Mouse (Mus musculus): Measurements from ENCODE around the gene Smim27.
"Not testable (repeated sequence)": the region's sequence is repeated elsewhere in the genome, so short reads cannot be mapped to it uniquely, and the experiment has no call there.

The Smim27 gene

DNA sequence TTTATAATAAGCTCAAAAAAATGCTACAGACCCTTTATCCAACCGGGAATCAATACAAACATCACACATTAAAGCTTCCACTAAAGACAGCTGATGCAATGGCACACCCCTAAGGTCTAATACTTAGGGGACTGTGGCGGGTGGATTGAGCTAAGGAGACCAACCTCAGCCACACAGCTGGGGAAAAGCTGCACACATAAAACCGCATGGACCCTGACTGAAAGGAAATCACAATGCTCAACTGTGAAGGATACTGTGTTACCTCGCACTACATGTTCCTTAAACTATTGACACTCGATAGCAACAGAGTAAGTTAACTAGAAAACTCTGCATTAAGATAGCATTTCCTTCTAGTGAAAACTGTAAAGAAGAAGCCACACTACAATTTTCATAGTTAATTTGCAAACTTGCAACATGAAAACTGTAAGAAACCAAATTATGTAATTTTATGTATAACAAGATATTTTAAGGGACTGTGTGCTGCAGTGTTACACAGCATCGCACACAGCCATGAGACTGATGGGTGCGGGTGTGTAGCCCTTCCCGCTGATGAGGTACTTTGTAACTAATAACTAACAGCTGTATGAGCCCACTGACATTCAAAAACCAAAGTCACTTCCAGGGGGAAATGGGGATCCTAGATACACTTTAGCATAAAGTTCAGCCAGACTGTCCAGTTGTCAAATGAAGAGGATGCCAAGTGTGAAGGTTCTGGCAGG, 14.8 kb upstream of the Smim27 start:
- DNase-seq (ENCODE audit: low spot score) = no peak

DNA sequence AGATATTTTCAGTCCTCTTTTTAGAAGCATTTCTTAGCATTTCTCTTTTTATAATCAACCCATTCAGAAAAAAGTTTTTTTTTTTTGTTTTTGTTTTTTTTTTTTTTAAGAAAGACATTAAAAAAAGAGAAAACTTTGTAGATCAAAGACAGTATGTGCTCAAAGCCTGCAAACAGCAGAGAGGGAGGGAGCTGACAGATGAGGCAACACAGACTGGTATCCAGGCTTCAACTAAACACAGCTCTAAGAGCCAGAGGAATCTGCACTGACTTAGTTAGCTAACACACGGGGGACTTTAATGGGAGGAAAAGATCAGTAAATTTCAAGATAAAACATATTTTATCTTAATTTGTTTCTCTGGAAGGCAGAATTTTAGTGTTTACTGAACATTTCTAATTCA, 5.1 kb upstream of the Smim27 start:
- DNase-seq (ENCODE audit: low spot score) = no peak

DNA sequence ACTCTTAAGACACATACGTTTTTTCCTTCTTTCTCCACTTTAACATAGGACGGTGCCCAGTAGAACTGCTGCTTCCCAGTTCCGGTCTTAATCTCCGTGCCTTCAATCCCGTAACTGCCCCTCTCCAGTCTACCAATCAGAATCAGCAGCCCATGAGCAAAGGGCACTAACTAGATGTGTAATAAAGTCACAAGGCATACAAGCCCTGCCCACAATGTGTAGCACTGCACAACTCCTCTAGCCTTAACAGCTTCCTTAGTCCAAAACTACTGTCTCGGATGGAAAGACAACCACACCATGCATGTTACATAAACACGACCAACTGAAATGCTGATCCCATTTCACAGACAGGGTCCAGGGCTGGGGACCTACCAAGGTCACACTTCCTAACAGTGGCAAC, 1.7 kb upstream of the Smim27 start:
- DNase-seq (ENCODE audit: low spot score) = no peak

DNA sequence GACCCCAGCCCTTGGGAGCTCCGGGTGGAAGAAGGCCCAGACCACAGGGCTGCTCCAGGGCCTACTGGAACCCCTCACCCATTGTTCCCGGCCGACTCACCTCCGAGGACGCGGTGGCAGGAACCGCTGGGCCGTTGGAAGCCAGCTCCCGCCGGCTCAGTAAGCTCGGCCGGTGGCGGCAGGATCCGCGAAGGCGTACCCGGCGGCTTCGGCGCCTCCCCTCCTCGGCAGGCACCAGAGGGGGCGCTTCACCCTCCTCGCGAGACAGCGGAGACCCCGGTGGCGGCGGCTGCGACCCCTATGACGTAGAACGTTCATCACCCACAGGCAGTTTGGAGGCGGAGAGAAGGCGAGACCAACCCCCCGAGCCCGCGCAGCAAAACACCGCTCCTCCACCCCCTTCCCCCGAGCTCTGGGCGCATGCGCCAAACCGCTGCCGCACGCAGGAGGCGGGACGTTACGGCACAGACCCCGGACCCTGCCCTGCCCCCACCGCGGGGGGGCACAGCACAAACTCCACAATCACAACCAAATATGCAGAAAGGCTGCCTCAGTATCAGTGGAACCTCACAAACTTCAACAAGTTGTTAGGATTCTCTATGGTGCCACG, 1.1 kb upstream of the Smim27 start:
- peak; percentile 88 for DNase-seq (ENCODE audit: low spot score)

GRCm38 (mm10) chr4:40268835-40269234, 544 bp upstream of the Smim27 start:
- no peak for DNase-seq (ENCODE audit: low spot score)

- no peak for DNase-seq (ENCODE audit: low spot score)
These were observed 9.5 kb downstream of the Smim27 start for GRCm38 (mm10) chr4:40278880-40279275.

DNA sequence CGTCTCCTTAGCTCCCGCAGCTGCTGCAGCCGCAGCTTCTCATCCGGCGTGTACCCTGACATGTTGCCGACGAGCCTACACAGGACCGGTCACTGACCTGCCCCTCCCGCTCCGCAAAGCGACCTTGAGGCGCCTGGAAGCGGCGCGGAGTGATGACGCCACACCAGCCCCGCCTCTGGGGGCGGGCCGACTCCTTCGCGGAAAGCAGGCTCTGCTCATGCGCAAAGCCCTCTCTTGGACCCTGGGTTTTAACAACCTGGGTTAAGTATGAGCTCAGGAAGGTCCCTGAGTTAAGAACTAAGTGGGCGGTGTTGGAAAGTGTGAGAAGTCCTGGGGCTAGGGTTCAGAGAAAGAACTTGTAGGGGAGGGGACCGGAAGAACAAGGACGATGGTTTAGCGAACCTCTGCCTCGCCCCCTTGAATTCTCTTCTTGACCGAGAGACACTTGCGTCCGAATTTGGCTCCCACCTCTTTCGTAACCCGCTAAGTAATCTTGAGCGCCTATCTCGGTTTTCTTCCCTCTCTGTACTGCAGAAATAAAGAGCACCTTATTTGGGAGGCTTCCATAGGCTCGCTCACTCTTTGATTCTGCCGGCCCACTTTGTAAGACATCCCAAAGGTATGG, 10.0 kb downstream of the Smim27 start, which contains the start of gene Ndufb6:
Gene Ndufb6 (minus strand): TSS at position 146 of the 625 bp plus-strand sequence.
- DNase-seq (ENCODE audit: low spot score) = peak; percentile 89

GRCm38 (mm10) chr4:40285582-40285981, 16.2 kb downstream of the Smim27 start:
- no peak for DNase-seq (ENCODE audit: low spot score)

- DNase-seq (ENCODE audit: low spot score) = no peak
These were observed 18.0 kb downstream of the Smim27 start for GRCm38 (mm10) chr4:40287415-40287814.

DNA sequence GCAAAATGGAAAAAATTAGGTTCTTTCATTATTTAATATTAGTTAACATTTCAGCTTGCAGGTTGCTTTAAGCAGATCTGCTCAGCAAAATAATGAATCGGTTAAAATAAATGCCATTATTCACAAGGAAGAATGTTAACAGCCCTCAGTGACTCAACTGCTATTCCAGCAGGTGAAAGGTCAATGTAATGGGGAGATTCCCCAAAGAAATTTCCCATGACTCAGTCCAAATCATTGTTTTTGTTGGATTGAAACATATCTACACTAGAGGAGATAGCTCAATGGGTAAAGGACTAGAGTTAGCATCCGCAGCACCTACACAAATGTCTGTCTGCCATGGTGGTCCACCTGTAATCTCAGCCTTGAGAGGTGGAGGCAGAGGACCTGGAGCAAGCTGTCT, 19.7 kb downstream of the Smim27 start:
- DNase-seq (ENCODE audit: low spot score) = no peak

DNA sequence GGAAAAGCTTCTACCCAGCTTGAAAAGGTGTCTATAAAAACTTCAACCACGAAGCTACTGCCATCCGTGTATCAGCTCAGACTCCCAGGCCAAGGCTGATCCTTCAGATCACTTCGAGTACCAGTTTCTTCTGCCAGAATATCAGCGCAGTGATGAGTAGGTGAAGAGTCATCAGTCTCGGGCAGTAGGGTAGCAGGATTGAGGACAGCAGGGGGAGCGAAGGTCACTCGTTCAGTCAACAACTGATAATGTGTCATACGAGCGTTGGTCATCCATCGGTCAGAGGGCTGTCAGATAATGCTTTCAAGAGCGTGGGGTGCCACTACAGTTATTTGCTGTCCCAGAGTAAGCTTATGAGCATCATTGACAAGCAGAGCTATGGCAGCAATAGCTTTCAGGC, 22.1 kb downstream of the Smim27 start:
- DNase-seq (ENCODE audit: low spot score) = not testable (repeated sequence)

DNA sequence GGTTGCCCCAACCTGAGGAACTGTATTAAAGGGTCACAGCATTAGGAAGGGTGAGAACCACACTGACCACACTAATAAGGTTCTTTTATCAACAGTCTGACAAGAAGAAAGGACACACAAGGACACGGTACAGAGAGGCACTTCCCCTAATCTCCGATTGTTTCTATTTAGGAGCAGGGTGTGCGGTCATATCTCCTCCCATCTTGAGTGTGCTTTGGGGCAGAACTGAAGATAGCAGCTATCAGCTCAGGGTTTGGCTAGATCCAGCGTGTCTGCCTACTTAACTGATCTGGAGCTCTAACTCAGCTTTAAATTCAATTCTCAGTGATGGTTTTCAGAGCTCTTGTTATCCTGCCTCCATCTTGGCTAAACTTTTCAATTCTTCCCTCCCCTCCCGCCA, 29.8 kb downstream of the Smim27 start:
- DNase-seq (ENCODE audit: low spot score) = peak; percentile 36

GRCm38 (mm10) chr4:40301076-40301789, 31.9 kb downstream of the Smim27 start:
- peak; percentile 45 for DNase-seq (ENCODE audit: low spot score)

DNA sequence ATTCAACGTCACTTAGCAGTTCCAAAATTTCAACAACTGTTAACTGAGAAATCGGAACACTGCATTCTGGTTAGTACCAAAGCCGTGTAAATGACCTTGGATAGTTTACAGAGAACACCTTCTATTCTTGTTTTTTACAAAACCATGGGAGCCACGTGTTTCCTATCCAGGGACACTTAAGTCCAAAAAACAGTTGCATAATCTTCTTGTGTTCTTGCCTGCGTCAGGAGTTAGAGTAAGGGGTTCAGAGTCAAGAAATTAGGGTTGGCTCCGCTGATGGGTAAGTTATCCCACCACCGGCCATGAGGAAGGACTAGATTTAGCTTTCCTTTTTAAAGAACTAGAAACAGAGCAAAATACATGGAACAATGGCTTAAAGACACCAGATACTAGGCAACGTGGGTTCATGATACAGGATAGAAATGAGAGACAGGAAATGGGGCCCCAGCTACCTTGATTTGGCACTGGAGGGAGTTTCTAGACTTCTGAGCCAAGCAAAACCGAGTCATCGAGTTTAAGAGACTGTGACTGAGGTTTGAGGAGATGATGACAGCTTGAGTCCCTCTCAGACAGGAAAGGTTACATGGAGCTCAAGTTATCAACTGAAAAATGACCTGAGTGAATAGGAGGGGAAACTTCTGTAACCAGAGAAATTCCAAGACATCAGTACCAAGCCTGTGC, 33.2 kb downstream of the Smim27 start:
- no peak for DNase-seq (ENCODE audit: low spot score)

GRCm38 (mm10) chr4:40309682-40310081, 40.3 kb downstream of the Smim27 start:
- peak; percentile 34 for DNase-seq (ENCODE audit: low spot score)

- DNase-seq (ENCODE audit: low spot score) = no peak
These were observed 41.5 kb downstream of the Smim27 start for GRCm38 (mm10) chr4:40310796-40311383.

- no peak for DNase-seq (ENCODE audit: low spot score)
These were observed 42.8 kb downstream of the Smim27 start for GRCm38 (mm10) chr4:40312213-40312612.

DNA sequence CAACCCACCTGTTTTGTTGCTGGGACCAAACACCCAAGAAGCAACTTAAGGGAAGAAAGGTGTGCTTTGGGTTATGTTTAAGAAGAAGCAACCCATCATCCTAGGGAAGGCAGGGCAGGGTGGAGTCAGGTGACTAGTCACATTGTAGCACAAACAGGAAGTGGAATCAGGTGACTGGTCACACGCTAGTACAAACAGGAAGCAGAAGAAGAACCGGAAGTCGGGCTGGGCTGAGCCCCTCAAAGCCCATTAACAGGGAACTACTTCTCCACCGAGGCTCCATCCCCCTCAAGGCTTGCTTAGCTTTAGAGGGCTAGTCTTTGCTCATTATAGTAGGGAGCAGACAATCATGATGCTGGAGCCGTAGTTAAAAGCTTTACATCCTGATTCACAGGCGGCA, 43.6 kb downstream of the Smim27 start:
- no peak for DNase-seq (ENCODE audit: low spot score)

DNA sequence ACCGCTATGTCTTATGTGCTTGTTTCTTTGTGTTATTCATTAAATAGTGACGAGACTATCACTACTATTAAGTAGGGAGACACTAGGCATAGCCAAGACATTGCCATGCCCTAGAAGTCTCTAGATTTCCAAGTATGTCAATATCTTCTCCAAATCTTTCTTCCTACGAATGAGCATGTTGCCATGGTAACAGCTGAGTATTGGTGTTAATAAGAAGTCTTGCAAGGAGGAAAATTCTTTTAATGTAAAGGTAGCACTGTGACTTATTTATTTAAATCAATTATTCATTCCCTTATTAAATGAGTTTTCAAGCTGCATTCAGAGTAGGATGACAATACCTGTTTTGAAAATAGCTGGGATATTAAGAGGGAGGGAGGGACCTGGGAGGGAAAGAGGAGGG, 48.0 kb downstream of the Smim27 start:
- no peak for DNase-seq (ENCODE audit: low spot score)

Measured in ovary, adult 18-20 months (tissue).